Mouse (Mus musculus) left cerebral cortex, adult 9 months (tissue): ENCODE measurements around the gene Cdh1.

ENCODE experiments used
- DNase-seq, 2 experiments: peaks; one replicate each; pipeline ENCODE4 v3.0.0; 2022; ENCODE audit warnings: low spot score in 2 of 2

The Cdh1 gene

GRCm38 (mm10) chr8:106672786-106673185 lies 69.6 kb downstream of the Cdh1 start:
- no peak for DNase-seq

- DNase-seq, result no peak
Observed at GRCm38 (mm10) chr8:106674318-106674717, 71.2 kb downstream of the Cdh1 start.

GRCm38 (mm10) chr8:106674894-106675293 lies 71.7 kb downstream of the Cdh1 start:
- DNase-seq, result no peak

- DNase-seq, result peak; percentile 61 to 88
Observed at GRCm38 (mm10) chr8:106682971-106683668, 80.0 kb downstream of the Cdh1 start, which contains the start of gene Tango6. Tango6 (plus strand) TSS chr8:106683068.

- no peak for DNase-seq
Observed at GRCm38 (mm10) chr8:106684387-106684786, 81.2 kb downstream of the Cdh1 start.

GRCm38 (mm10) chr8:106687479-106687878 lies 84.3 kb downstream of the Cdh1 start:
- DNase-seq, result peak in 1 of 2 experiments; percentile 11

GRCm38 (mm10) chr8:106697748-106698248 lies 94.6 kb downstream of the Cdh1 start:
- DNase-seq, result no peak

- DNase-seq, result peak in 1 of 2 experiments; percentile 74
Observed at GRCm38 (mm10) chr8:106699588-106699987, 96.4 kb downstream of the Cdh1 start.

- DNase-seq, result no peak
Observed at GRCm38 (mm10) chr8:106700131-106700530, 97.0 kb downstream of the Cdh1 start.

GRCm38 (mm10) chr8:106701360-106701759 lies 98.2 kb downstream of the Cdh1 start:
- no peak for DNase-seq

GRCm38 (mm10) chr8:106704199-106704900 lies 101.2 kb downstream of the Cdh1 start:
- no peak for DNase-seq

GRCm38 (mm10) chr8:106704901-106705321 lies 101.8 kb downstream of the Cdh1 start:
- peak in 1 of 2 experiments; percentile 28 for DNase-seq

GRCm38 (mm10) chr8:106706194-106706593 lies 103.0 kb downstream of the Cdh1 start:
- no peak for DNase-seq

- no peak for DNase-seq
Observed at GRCm38 (mm10) chr8:106710002-106710401, 106.9 kb downstream of the Cdh1 start.

- no peak for DNase-seq
Observed at GRCm38 (mm10) chr8:106712487-106712886, 109.3 kb downstream of the Cdh1 start.

- DNase-seq, result no peak
Observed at GRCm38 (mm10) chr8:106714297-106714696, 111.1 kb downstream of the Cdh1 start.

GRCm38 (mm10) chr8:106718091-106718500 lies 114.9 kb downstream of the Cdh1 start:
- peak; percentile 52 to 78 for DNase-seq
